ENCODE assay signal across 8 mouse cellular contexts in the genomic region with DNA sequence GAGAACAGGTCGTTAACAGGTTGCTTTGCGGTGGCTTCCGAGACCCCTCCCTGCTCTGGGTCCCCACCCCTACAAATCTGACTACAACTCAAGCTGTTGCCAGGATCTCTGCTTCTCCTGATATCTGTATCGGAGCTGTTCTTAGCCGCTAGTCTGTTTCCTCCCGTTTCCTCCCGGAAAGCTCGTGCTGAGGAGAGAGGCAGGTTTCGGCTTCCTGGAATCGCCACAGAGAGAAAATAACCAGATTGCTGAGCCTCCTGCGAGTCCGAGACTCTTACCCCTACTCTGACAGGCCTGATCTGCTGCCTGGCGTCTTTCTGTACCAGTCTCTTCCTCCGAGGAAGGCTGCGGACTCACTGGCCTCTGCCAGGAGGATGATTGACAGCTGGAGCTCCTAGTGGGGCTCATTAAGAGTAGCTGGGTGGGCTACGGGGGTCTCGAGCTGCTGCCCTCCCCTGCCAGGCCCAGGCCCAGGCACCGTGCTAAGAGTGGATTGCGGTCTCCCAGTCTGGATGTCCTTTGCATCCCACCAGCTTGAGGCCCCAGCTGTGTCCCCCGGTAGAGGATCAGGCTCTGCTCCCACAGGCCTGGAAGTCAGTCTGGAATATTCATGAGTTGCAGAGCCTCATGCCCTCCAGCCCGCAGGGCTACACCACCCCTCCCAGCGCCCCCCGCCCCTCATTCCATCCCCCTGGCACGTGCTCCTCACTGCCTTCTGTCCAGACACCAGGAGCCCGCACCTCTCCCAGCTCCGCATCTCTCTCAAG. TPM values are rescaled to one million over a fixed set of nuclear protein-coding genes. Genes with fewer than 3 reads are reported as not detected.
DNase-seq lines count a peak whose midpoint lies in the region; ATAC-seq and TF ChIP-seq lines count a peak whose summit lies in the region.

No protein-coding gene starts in this region.

- 6% methylated on average over 26 of the region's 26 CpGs for WGBS in heart, embryonic 16.5 days
- WGBS in limb, embryonic 10.5 days: 7% methylated on average over 26 of the region's 26 CpGs
- 4% methylated on average over 26 of the region's 26 CpGs for WGBS in neural tube, embryonic 12.5 days

- H3K4me3 ChIP-seq in ES-Bruce4 (ENCODE audit: low read depth, low read length): peak overlapping the region; percentile 48
- H3K4me3 ChIP-seq in heart, embryonic 16.5 days (ENCODE audit: low read length): peak overlapping the region; percentile 42
- H3K4me3 ChIP-seq in limb, embryonic 10.5 days: peak overlapping the region; percentile 45
- peak overlapping the region; percentile 11 for H3K4me3 ChIP-seq in neural tube, embryonic 12.5 days

- peak overlapping the region; percentile 23; the same call in 1 of the 2 replicates for H3K27ac ChIP-seq in ES-Bruce4 (ENCODE audit: insufficient read depth, low read length)
- peak overlapping the region; percentile 22; the same call in 1 of the 2 replicates for H3K27ac ChIP-seq in heart, embryonic 16.5 days (ENCODE audit: low read length)
- H3K27ac ChIP-seq in limb, embryonic 10.5 days: peak overlapping the region; percentile 76
- H3K27ac ChIP-seq in neural tube, embryonic 12.5 days: no peak overlapping the region

- no peaks in the 10 kb centered on the region for H3K36me3 ChIP-seq in ES-Bruce4 (ENCODE audit: control insufficient read depth, insufficient read depth, low read length, poor library complexity, severe bottlenecking)
- H3K36me3 ChIP-seq in heart, embryonic 16.5 days (ENCODE audit: control insufficient read depth, insufficient read depth): no peaks in the 10 kb centered on the region
- no peaks in the 10 kb centered on the region for H3K36me3 ChIP-seq in limb, embryonic 10.5 days
- H3K36me3 ChIP-seq in neural tube, embryonic 12.5 days: no peaks in the 10 kb centered on the region

- no peaks in the 10 kb centered on the region for H3K9me3 ChIP-seq in ES-Bruce4 (replicated peaks; ENCODE audit: control insufficient read depth, insufficient read depth, low read length, poor library complexity, severe bottlenecking)
- H3K9me3 ChIP-seq in heart, embryonic 16.5 days (replicated peaks; ENCODE audit: control insufficient read depth, low read length): no peaks in the 10 kb centered on the region
- no peaks in the 10 kb centered on the region for H3K9me3 ChIP-seq in limb, embryonic 10.5 days (replicated peaks)
- H3K9me3 ChIP-seq in neural tube, embryonic 12.5 days: no peaks in the 10 kb centered on the region

- H3K4me1 ChIP-seq in ES-Bruce4 (ENCODE audit: control insufficient read depth, insufficient read depth, low read length): no peaks in the 10 kb centered on the region
- H3K4me1 ChIP-seq in heart, embryonic 16.5 days (ENCODE audit: control insufficient read depth, insufficient read depth, low read length): peaks cover 11% of the 10 kb centered on the region
- H3K4me1 ChIP-seq in limb, embryonic 10.5 days: peaks cover 16% of the 10 kb centered on the region
- H3K4me1 ChIP-seq in neural tube, embryonic 12.5 days: peaks cover 10% of the 10 kb centered on the region

- no peaks in the 10 kb centered on the region for H3K27me3 ChIP-seq in ES-Bruce4 (ENCODE audit: control insufficient read depth, insufficient read depth, low read length, poor library complexity, severe bottlenecking)
- H3K27me3 ChIP-seq in heart, embryonic 16.5 days (ENCODE audit: control insufficient read depth, insufficient read depth, low read length): 0 out of 2 replicates have a peak, but pooled peaks cover 4% of the 10 kb centered on the region
- H3K27me3 ChIP-seq in limb, embryonic 10.5 days (ENCODE audit: low read depth, poor library complexity, severe bottlenecking): peaks cover 17% of the 10 kb centered on the region
- H3K27me3 ChIP-seq in neural tube, embryonic 12.5 days (replicated peaks): no peaks in the 10 kb centered on the region

- TF ChIP-seq EP300 in ES-Bruce4 (IDR thresholded peaks at IDR 0.05; ENCODE audit: insufficient read depth, low read depth, low read length): peak; percentile 68

- peak overlapping the region; percentile 60 for H3K4me2 ChIP-seq in heart, embryonic 16.5 days (ENCODE audit: low read depth, low read length)
- H3K4me2 ChIP-seq in neural tube, embryonic 12.5 days (replicated peaks): peak overlapping the region; percentile 56

- TF ChIP-seq CTCF in ES-Bruce4 (IDR thresholded peaks at IDR 0.05; ENCODE audit: low read depth, low read length): no peak

- peak; percentile 39 for DNase-seq in embryo, embryonic 10.5 days (ENCODE audit: low spot score)
- peak; percentile 57 for DNase-seq in limb, embryonic 10.5 days (ENCODE audit: low spot score)
- no peak for DNase-seq in urinary bladder, postnatal 36 days (ENCODE audit: low spot score in 2 of 2)
- DNase-seq in ovary, postnatal 10 days (ENCODE audit: low spot score): no peak
- no peak for DNase-seq in gastrocnemius, postnatal 4 days (ENCODE audit: low spot score in 2 of 2)

- no peak for TF ChIP-seq POLR2A in ES-Bruce4 (IDR thresholded peaks at IDR 0.05; ENCODE audit: insufficient read depth, low read length)

- peak overlapping the region; percentile 39 for H3K9ac ChIP-seq in ES-Bruce4 (ENCODE audit: low read depth, poor library complexity, severe bottlenecking)
- peak overlapping the region; percentile 64 for H3K9ac ChIP-seq in heart, embryonic 16.5 days (ENCODE audit: low read length)
- H3K9ac ChIP-seq in neural tube, embryonic 12.5 days: peak overlapping the region; percentile 39

- peak; percentile 37 for ATAC-seq in heart, embryonic 16.5 days (replicated peaks; ENCODE audit: extremely low read depth, insufficient read depth, low FRiP score)
- peak; percentile 81 for ATAC-seq in neural tube, embryonic 12.5 days (ENCODE audit: low FRiP score, low read depth)

RNA-seq across cellular contexts. Expression of a gene that starts 36.1 kb away (rescaled TPM):
- 84.8 and 93.4 TPM in 2 replicates for polyA plus RNA-seq in ES-Bruce4 (2011; ENCODE audit: insufficient read depth, insufficient read length, low read depth, missing spikeins)
- 13.6 and 14.0 TPM in 2 replicates for polyA plus RNA-seq in heart, embryonic 16.5 days (2015; fragmentation: Nextera tagmentation; extraction: Ambion mirVana)
- polyA plus RNA-seq in limb, embryonic 10.5 days (2016; fragmentation: Nextera tagmentation; extraction: Ambion mirVana): 36.3 and 40.0 TPM in 2 replicates
- polyA plus RNA-seq in neural tube, embryonic 12.5 days (2016; fragmentation: Nextera tagmentation; extraction: Ambion mirVana): 17.4 and 18.6 TPM in 2 replicates
- 10 to 100 TPM; 32.9 to 34.8 TPM for total RNA-seq in gastrocnemius, postnatal 4 days (2021)

Comparison
In these comparisons a context has a peak if more than half of its experiments do, and no peak if none do; other contexts are left out.
1. DNase-seq: peak in embryo, embryonic 10.5 days (single experiment) and limb, embryonic 10.5 days (single experiment); none in urinary bladder, postnatal 36 days (0 of 2), ovary, postnatal 10 days (single experiment) and gastrocnemius, postnatal 4 days (0 of 2).
2. Peak in every context shown above with its lines, with median percentiles within 50 percentile points of each other: H3K4me3 ChIP-seq and H3K9ac ChIP-seq.